Mouse (Mus musculus) gonadal fat pad, adult 2 months (tissue): ENCODE measurements around the gene BC030499. TPM values are rescaled to one million over a fixed set of nuclear protein-coding genes. Genes with fewer than 3 reads are reported as not detected.

Experiments used
- DNase-seq: peaks from one replicate; pipeline ENCODE4 v3.0.0-alpha.2; 2012; ENCODE audit warnings: low read depth
- polyA plus RNA-seq: library from polyadenylated mRNA; depleted of rRNA; stranded (reverse); fragments of >200 nt; gene quantifications from 2 replicates; pipeline ENCODE4 v1.2.3, GENCODE M21; 2012

Gene BC030499
- polyA plus RNA-seq, 1 experiment = 0.20 TPM

DNA sequence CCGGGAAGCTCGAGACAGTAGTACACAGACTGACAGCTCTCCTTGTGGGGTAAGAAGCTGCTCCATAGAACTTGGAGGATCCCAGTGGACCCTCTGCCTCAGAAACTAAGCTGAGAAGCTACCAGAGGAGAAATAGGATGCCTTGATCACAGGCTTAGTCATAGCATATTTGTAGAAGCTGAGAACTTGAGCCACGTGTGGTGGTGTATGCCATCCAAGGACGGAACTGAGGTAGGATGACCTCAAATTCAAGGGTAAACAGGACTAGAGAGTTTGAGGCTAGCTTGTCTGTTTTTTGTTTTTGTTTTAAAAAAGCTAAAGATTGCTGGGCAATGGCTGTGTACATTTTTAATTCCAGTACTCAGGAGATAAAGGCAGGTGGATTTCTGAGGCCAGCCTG is 14.6 kb downstream of the BC030499 start:
- no peak for DNase-seq

DNA sequence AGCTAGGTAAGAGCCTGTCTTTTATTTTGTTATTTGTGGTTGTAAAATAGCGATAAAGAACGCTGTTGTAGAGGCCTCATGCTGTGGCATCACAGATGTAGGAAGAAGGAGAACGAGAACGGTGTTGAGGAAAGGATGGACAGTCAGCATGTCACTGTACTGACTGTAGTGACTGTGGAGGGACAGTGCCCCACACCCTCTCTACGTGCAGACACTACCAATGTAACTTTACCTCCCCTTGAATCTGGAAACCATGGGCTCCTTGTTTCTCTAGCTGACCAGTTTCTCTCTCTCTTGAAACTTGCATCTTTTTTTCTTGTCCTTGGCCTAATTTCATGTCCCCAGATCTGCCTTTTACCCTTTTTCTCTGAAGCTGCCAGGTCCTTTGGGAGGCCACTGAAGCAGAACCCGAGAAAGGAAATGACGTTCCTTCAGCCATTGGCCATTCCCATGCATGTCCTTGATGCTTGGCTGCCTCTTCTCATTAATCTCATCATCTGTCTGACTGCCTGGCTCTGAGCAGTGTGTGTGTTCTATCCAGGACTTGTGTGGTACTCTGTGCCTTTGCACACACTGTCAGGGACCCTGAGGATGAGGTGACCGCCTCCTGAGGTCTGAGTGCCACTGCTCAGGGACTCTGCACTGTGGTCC is 20.3 kb downstream of the BC030499 start:
- DNase-seq = no peak

DNA sequence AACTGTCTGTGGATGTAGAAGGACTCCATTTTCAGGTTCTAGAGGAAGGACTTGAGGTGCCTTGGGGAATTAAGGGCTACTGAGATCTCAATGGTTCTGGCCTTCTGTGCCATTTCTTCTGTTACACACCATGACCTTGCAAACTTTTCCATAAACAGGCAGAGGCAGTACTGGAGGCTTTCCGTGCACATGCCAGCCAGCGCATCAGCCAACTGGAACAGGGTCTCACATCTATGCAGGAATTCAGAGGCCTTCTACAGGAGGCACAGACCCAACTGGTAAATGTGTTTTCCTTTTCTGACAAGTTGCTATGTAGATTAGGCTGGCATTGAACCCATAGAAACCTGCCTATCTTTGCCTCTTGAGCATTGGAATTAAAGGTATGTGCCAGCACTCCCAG is 23.0 kb downstream of the BC030499 start:
- no peak for DNase-seq

DNA sequence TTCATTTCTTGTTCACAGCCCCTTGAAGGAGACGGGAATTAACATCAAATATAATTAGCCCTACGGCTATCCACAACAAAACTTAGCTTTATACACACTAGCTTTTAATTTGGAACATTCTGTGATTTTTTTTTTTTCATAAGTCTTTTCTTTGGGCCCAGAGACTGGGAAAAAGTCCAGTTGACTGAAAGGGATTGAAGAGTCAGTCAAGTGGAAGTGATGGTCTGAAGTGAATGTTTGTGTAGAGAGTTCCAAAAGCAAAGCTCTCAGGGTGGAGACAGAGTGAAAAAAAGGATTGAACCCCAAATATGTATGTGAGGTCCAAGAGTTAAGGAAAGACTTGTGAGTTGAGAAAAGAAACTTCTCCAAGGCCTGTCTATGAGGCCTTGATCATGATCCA is 27.8 kb downstream of the BC030499 start:
- no peak for DNase-seq

DNA sequence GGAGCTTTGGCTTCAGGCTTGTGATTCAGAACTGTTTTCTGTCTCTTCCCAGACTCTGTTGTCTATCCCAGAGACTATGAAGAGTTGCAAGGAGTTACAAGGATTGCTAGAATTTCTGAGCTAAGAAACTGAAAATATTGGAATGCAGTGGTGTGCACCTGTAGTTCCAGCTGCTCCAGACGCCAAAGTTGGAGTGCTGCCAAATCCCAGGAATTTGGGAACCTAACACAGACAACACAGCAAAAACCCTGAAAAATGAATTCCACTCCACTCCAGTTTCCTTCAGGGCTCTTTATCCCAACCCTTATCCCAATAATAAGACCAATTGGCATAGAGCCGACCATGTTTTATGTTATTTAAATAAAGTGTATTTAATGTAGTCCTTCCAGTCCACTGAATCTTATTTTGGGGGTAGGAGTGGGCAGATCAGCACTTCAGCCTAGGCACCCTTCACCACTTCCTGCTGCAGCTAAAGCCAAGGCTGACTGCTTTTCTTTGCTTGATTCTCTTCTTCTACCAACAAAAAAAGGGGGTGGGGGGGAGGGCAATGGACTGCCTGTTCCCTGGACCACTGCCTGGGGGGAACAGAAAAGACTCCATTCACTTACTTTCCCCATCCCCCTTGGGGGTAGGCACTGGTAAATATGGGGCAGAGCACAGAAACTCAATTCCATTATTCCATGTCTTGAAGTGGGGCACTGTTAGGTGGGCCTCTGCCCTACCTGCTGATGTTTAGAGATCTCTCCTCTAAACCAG is 31.6 kb downstream of the BC030499 start:
- no peak for DNase-seq

DNA sequence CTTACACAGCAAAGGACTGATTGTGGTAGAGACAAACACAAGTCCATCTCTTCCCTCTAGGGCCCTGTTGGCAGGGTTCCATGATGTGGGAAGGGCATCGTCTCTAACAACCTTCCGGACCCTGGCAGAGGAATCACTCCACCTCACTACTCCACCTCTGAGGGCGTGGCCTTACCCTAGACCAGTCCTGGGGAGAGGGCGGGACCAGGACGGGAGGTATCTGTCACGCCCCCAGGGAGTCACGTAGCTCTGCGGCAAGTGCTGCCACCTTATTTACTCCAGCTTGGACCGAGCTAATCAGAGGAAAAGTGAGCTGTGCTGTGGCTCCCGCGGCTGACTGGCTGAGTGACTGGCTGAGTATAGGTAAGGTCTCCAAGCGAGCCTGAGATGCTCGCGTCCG is 32.2 kb downstream of the BC030499 start, which contains the start of gene Aldoc:
Gene Aldoc (plus strand): TSS at position 109 of the 400 bp plus-strand sequence.
- peak; percentile 58 for DNase-seq

DNA sequence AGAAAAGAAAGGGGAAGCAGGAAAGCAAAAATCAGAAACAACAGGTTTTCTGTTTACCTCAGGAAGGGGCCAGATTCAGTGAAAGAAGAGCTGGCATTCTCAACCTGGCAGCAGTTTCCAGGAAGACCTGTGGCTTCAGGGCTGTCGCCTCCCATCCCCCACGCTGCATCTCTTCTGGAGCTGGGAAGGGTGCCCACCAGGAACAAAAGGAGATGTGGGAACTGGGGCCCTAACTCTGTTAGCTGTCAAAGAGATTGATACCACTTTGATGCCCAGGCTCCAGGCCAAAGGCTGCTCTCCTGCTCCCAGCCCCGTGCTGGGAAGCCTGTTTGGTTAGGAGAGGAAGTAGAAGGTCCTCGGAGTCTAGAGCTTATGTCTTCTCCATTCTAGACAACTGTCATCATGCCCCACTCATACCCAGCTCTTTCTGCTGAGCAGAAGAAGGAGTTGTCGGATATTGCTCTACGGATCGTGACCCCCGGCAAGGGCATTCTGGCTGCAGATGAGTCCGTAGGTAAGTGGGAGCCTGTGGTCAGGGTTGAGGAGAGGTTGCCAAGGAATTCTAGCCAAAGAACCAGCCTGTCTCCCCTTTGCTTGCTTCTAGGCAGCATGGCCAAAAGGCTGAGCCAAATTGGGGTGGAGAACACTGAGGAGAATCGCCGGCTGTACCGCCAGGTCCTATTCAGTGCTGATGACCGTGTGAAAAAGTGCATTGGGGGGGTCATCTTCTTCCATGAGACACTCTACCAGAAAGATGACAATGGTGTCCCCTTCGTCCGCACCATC is 33.6 kb downstream of the BC030499 start:
- DNase-seq = no peak

DNA sequence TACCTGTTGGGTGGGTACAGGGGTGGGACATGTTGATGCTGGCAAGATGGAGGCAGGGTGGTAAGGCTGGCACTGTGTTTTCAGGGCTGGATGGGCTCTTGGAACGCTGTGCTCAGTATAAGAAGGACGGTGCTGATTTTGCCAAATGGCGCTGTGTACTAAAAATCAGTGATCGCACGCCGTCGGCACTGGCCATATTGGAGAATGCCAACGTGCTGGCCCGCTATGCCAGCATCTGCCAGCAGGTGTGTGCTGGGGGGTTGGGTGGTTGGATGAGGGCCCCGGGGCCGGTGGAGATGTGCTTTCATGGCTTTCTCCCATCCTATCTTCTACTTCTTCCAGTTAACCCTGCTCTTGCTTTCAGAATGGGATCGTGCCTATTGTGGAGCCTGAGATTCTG is 34.3 kb downstream of the BC030499 start:
- DNase-seq = no peak

DNA sequence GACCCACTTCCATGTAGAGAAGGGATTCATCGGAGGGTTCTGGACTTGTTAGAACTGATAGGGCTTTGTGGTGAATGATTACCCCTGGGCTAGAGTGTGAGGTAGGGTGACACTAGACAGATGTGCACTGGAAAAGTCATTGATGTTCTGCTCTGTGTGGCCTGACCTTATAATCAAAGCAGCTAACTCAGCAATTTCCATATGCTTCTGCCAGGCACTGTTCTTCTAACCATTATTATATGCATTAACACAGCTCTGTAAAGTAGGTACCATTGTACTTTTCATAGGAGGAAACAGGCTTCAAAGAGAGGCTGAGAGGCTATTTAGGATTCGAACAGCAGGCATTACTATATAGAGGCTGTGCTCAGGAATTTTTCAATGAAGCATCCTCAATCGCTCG is 36.6 kb downstream of the BC030499 start:
- DNase-seq = no peak

DNA sequence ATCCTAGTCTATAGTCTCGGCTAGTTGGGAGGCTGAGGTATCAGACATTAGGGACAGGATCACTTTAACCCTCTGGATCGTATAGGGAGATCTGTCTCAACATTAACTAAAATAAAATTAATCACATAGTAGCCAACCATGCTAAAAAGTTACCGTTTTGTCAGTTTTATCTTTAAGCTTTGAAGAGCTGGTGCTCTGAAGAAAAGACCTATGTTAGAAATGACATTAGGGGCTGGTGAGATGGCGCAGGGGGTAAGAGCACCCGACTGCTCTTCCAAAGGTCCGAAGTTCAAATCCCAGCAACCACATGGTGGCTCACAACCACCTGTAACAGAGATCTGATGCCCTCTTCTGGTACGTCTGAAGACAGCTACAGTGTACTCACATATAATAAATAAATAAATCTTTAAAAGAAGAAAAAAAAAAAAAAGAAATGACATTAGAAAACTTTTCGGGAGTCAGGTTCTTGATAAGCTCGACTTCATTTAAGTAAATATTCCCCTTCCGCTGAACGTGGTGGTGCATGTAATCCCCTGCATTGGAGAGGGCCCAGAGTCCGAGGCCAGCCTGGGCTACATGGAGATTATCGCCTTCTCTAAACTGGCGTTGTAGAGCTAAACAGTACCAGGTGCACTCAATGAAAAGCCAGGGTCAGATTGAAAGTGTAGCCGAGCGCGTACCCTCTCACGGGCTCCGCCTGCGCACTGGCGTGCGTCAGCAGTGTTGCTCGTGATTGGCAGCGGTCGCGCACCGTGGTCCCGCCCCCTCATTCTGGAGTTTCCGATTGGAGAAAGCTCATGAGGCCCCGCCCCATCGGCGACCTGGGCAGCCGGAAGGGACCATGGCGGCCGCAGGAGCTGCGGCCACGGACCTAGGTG is 37.2 kb downstream of the BC030499 start, which contains the start of gene Pigs:
Gene Pigs (plus strand): TSS at position 782 of the 878 bp plus-strand sequence.
- DNase-seq = peak; percentile 40

DNA sequence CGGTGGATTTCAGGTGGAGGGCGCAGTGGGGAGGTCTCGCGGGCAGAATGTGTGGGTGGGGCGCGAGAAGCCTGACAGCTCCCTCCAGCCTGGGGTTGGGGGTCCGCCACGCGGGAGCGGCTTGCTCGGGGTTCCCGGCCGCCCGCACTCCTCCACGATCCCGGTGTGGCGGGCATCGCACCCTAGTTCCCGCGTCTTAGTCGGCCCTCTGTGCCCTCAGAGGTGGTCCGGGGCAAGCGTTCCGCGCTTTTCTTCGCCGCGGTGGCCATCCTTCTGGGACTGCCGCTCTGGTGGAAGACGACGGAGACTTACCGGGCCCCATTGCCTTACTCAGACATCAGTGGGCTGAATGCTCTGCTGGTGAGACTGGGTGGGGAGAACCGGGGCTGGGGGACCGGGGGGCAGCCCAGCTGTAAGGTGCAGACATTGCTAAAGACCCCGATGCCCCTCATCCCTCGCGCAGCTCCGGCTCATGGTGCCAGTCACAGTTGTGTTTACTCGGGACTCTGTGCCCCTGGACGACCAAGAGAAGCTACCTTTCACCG is 37.9 kb downstream of the BC030499 start:
- no peak for DNase-seq

DNA sequence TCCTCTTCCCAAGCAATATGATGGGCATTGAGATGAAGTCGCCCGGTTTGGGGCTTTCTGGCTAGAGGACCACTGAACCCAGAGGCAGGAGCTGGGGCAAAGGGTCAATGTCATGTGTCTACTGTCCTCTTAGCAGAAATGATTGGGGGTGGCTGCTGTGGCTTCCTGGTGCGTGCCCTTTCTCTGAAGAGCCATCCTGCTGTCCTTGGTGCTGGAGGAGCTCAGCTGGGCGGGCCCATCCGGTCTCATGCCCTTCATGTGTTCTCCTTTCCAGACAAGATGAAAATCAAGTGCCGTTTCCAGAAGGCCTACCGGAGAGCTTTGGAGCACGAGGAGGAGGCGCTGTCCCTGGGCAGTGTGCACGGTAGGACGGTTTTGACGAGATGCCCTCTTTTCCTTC is 42.0 kb downstream of the BC030499 start:
- no peak for DNase-seq

DNA sequence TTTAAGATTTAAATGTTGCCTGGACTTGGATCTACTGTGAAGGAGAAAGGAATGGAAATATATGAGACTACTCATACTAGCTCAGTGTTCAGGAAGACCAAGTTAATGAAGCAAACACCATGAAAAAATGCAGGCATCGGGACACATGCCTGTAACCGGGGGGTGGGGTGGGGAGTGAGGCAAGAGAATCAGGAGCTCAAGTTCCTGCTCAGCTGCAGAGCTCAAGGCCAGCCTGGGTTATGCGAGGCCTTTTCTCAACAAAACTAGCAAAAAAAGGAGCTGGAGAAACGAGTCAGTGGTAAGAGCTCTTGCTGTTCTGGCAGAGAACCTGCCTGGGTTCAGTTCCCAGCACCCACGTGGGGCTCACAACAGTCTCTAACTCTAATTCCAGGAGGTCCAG is 43.4 kb downstream of the BC030499 start:
- no peak for DNase-seq

DNA sequence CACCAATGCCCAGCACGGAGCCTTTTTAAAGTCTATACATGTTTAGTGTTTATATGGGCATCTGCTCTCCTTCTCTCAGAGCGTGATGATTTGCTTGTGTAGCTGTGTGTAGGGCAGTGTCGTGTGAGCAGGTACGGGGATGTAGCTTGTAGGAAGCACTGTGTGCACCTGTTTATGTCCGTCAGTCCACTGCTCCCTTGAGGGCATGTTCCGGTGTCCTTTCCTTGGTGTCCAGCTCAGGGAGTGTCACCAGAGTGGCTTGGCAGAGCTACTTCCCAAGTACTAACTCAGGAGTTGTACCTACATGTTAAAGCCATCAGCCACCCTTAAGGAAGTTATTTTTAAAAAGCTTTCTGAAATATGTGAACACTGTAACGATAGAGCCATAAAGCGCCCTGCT is 46.4 kb downstream of the BC030499 start:
- DNase-seq = no peak

DNA sequence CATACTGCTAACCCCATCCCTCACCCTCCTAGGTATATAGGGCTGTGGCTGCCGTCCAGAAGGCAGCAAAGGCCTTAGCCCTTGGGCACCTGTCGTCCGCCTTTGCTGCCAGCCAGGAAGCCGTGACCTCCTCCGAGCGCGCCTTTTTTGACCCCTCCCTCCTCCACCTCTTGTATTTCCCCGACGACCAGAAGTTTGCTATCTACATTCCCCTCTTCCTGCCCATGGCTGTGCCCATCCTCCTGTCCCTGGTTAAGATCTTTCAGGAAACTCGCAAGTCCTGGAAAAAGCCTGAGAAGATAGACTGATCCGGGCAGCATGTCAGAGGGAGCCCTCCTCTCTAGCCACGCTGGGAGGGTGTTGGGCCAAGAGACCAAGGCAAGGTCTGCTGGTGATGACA is 51.1 kb downstream of the BC030499 start:
- DNase-seq = no peak

DNA sequence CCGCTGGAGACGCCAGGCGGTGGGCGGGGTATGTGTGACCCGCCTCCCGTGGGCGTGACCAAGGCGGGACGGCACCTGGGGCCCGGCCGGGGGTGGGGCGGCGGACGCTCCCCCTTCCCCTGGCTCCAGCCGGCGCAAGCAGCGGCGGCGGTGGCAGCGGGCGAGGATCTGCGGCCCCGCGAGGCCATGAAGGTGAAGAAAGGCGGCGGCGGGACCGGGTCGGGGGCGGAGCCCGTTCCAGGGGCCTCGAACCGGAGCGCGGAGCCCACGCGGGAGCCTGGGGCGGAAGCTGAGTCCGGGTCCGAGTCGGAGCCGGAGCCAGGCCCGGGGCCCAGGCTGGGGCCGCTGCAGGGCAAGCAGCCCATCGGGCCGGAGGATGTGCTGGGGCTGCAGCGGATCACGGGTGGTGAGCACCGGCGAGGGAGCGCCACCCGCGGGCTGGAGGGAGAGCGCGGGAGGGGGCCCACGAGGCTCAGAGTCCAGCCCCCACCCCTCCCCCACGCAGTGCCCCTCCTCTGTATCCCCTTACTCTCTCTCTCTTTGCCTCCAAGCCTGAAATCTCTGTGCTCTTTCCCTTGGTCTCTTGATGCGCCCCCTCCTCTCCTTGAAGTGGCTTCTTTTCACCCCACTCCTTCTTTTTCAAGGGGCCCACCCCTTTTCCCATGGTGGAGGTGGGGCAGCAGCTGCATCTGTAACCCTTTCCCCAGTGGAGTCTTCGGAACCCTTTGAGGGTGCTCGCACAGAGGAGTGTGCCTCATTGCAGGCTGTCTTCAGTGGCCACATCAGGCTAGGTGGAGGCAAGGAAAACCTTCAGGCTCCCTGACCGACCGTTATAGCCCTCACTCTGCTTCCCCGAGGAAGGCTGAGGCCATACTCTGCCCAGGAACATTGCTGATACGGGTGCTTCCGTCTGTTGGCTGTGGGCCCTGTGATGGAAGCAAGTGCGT is 53.0 kb downstream of the BC030499 start, which contains the start of gene Unc119:
Gene Unc119 (plus strand): TSS at position 102 of the 947 bp plus-strand sequence.
- no peak for DNase-seq

DNA sequence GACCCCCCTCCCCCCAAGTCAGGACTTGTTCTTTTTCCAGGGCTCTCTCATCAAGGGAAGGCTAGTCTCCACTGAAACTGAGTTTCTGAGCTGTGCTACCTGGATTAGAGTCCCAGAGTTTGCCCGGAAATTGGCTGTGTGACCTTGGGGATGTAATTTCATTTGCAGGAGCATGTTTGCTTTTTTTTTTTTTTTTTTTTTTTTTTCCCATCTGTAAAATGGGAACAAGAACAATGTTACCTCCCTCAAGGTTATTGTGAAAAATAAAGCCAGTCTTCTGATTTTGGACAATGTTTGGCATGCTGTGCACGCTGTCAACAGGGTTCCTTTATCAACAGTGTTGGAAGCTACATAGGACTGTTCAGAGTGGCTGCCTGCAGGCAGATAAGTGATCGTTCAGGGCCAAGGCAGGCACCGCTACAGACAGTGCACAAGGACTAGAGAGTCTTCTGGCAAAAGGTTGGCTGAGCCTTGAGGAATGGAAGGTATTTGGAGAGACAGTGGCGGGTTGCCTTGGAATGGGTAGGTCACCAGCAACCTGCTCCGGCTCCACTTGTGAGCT is 53.8 kb downstream of the BC030499 start:
- DNase-seq = no peak

DNA sequence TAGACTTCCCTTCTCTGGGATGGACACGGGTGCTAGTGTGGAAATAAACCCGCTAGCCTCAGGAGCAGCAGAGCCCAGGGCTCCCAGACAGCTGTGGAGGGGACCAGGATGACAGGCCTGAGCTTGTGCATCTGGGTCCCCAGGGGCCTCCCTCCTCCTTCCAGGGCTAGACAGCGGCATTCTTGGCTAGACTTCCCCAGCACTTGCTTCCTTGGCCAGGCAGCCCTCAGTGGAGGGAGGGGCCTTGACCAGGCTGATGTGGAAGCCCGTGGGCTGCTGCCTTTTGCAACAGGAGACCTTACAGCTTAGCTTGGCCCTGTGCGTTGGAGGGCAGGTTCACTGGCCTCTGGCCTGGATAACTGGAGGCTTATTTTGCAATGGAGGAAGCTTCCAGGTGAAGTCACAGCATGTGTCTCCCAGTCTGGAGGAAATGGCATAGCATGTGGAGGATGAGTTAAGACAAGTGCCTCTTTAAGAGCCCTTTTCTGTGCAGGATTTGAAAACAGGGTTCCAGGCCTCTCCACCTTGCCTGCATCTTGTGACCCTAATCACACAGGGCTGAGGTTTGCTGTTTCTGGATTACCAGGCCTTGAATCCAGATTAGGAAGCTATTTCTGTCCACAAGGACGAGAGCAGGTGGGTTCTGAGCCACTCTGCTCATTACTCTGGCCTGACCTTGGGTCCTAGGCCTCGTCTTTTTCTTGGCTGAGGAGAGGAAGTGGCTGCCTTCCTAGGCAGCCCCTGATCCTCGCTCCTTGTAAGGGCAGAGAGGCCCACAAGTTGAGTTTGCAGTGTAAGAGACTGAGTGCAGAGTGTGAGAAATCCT is 54.5 kb downstream of the BC030499 start:
- DNase-seq = peak; percentile 90

DNA sequence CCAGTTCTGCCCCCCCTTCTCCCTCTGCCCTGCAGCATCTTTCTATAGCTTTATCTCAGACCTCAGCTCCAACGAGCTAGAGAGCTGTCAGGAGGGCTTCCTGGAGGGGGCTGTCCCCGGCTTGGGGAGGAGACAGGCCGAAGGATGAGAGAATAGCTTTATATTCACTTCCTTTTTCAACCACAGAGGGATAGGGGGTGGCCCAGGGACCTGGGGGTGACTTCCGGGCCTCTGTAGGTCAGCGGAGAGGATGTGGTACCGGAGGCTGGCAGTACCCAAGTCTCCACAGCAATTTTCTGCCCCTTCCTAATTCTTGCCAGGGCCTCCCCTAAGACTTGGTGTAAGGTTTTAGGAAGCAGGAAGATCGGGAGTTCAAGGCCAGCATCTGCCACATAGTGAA is 55.2 kb downstream of the BC030499 start:
- DNase-seq = no peak
